Mouse (Mus musculus) midbrain, embryonic 14.5 days (tissue): Measurements from ENCODE around the gene Ahrr. TPM values are rescaled to one million over a fixed set of nuclear protein-coding genes. Genes with fewer than 3 reads are reported as not detected.
A peak's percentile ranks its signal among the peaks of the same experiment; 100 is the strongest.

Source experiments
- ATAC-seq: fragments of 200-750 bp; cut with Nextera tagmentation; 2 replicates; pipeline ENCODE4 v1.8.0; 2017; ENCODE audit warnings: moderate number of reproducible peaks, moderate library complexity; ENCODE audit not compliant: low FRiP score, low TSS enrichment
- DNase-seq: peaks from one replicate; pipeline ENCODE4 v3.0.0-alpha.2; 2015
- H3K27ac ChIP-seq: fragments of 300-500 bp; sonication (generic); replicated peaks from 2 replicates; pipeline ENCODE4 v1.5.1; 2014; ENCODE audit warnings: mild to moderate bottlenecking, low read depth, low read length, moderate library complexity
- H3K27me3 ChIP-seq: fragments of 300-500 bp; sonication (generic); 2 replicates; pipeline ENCODE4 v1.6.1; 2014; ENCODE audit warnings: low read length, control low read depth, mixed read lengths; ENCODE audit not compliant: control insufficient read depth, insufficient read depth
- H3K36me3 ChIP-seq: fragments of 300-500 bp; sonication (generic); 2 replicates; pipeline ENCODE4 v1.6.1; 2014; ENCODE audit warnings: low read length, control low read depth; ENCODE audit not compliant: control insufficient read depth, insufficient read depth
- H3K4me1 ChIP-seq: fragments of 300-500 bp; sonication (generic); 2 replicates; pipeline ENCODE4 v1.6.1; 2014; ENCODE audit warnings: mild to moderate bottlenecking, antibody characterized with exemption, low read length, control low read depth; ENCODE audit not compliant: control insufficient read depth, insufficient read depth
- H3K4me2 ChIP-seq: fragments of 300-500 bp; sonication (generic); 2 replicates; pipeline ENCODE4 v1.6.1; 2014; ENCODE audit warnings: mild to moderate bottlenecking, low read length, moderate library complexity
- H3K4me3 ChIP-seq: fragments of 300-500 bp; sonication (generic); replicated peaks from 2 replicates; pipeline ENCODE4 v1.5.1; 2014; ENCODE audit warnings: low read depth, low read length
- H3K9ac ChIP-seq: fragments of 300-500 bp; sonication (generic); replicated peaks from 2 replicates; pipeline ENCODE4 v1.6.1; 2014; ENCODE audit warnings: mild to moderate bottlenecking, low read length, moderate library complexity
- H3K9me3 ChIP-seq: fragments of 300-500 bp; sonication (generic); 2 replicates; pipeline ENCODE4 v1.6.1; 2016; ENCODE audit warnings: low read length, control low read depth, mixed read lengths; ENCODE audit not compliant: control insufficient read depth
- WGBS: fragments of 180-500 bp; shearing (Covaris S2); extraction: QIAGEN DNeasy Blood & Tissue Kit; methylation state at CpG from one replicate; pipeline ENCODE4 v1.1.7; 2014; 5-methylcytosine and 5-hydroxymethylcytosine counted together
- polyA plus RNA-seq: library from polyadenylated mRNA; unstranded; fragments of >200 nt; fragmentation: Nextera tagmentation; extraction: Ambion mirVana; gene quantifications from 2 replicates; pipeline ENCODE4 v1.2.1, GENCODE M21; 2014

Ahrr gene
- polyA plus RNA-seq, 1 experiment from 2014 or later, result 1.5 TPM

DNA sequence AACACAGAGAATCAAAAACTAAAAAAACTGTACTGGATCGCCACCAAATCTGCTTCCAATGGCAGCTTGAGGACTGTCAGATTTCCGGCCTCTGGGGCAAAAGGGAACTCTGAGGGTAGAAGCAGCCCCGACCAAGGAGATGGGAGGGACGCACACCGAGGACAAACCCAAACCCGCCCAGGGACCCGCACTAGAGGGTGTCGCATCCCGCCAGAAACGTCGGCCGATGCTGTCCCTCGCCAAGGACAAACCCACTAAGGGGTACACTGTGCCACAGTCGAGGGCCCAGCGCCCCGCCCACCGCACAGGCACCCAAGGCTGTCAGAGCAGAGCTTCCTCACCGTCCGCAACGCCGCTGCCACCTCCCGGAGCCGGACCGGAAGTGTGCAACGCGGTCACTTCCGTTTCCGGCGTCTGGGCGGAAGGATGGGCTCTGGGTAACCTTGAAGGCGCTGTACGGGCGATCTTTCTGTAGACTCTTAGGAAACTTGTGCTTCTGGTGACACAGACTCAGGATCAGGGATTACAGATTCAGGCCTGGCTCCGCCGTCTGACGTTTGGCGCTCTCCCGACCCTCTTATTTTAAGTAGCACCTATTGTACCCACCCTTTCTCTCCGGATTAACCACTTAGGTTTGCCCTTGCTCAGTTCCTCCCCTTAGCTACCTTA lies 83.7 kb downstream of the Ahrr start, which contains the start of gene Exoc3:
Exoc3 (minus strand) TSS at position 416 of the 669 bp plus-strand sequence.
- H3K9ac ChIP-seq, result peak within 1 kb of the TSS; percentile 87
- H3K27me3 ChIP-seq, result no peaks in the 10 kb centered on the region
- H3K4me2 ChIP-seq, result peak within 1 kb of the TSS; percentile 95
- peak within 1 kb of the TSS; percentile 77 for H3K4me3 ChIP-seq
- peaks cover 24% of the 10 kb centered on the region for H3K36me3 ChIP-seq
- ATAC-seq (peak; percentile 97), DNase-seq (peak; percentile 95)
- WGBS, result under 1% methylated on average over 39 of the region's 39 CpGs
- H3K4me1 ChIP-seq, result peaks cover 20% of the 10 kb centered on the region
- peak within 1 kb of the TSS; percentile 91 for H3K27ac ChIP-seq
- no peaks in the 10 kb centered on the region for H3K9me3 ChIP-seq

GRCm38 (mm10) chr13:74196451-74196850 lies 95.7 kb downstream of the Ahrr start:
- no peak overlapping the region for H3K4me3 ChIP-seq
- peaks cover 65% of the 10 kb centered on the region for H3K36me3 ChIP-seq
- no peak for DNase-seq
- no peak overlapping the region for H3K27ac ChIP-seq
- no peak overlapping the region for H3K9ac ChIP-seq
- ATAC-seq, result no peak
- no peaks in the 10 kb centered on the region for H3K27me3 ChIP-seq
- H3K4me1 ChIP-seq, result no peaks in the 10 kb centered on the region
- no peaks in the 10 kb centered on the region for H3K9me3 ChIP-seq
- WGBS, result 85% methylated on average over 3 of the region's 3 CpGs
- no peak overlapping the region for H3K4me2 ChIP-seq

DNA sequence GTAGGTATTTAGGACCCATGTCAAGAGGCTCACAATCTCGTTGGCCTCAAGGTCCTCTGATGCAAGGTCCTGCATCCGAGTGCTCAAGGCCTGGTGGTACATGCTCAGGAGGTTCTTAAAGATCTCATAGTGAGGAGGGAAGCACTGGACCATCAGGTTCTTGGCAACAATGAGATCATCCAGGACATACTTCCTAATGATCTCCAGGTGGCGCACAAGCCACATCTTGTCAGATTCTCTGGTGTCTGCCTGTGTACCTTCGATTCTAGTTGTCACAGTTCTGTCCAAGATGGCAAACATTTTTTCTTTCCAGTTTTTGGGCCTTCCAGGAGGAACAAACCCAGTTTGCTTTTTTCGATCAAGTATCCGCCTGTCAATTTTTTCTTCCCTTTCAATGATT lies 99.5 kb downstream of the Ahrr start:
- no peak overlapping the region for H3K27ac ChIP-seq
- H3K4me1 ChIP-seq, result no peaks in the 10 kb centered on the region
- H3K36me3 ChIP-seq, result peaks cover 79% of the 10 kb centered on the region
- no peak for ATAC-seq
- no peak overlapping the region for H3K4me2 ChIP-seq
- H3K9me3 ChIP-seq, result no peaks in the 10 kb centered on the region
- WGBS, result 87% methylated on average over 6 of the region's 6 CpGs
- DNase-seq, result peak; percentile 67
- H3K4me3 ChIP-seq, result no peak overlapping the region
- no peaks in the 10 kb centered on the region for H3K27me3 ChIP-seq
- H3K9ac ChIP-seq, result no peak overlapping the region

GRCm38 (mm10) chr13:74183011-74183695 lies 109.0 kb downstream of the Ahrr start:
- WGBS, result 90% methylated on average over 5 of the region's 5 CpGs

GRCm38 (mm10) chr13:74172036-74172435 lies 120.1 kb downstream of the Ahrr start:
- peaks cover 63% of the 10 kb centered on the region for H3K36me3 ChIP-seq
- H3K27me3 ChIP-seq, result no peaks in the 10 kb centered on the region
- no peak overlapping the region for H3K4me3 ChIP-seq
- ATAC-seq (no peak), DNase-seq (no peak)
- WGBS, result 98% methylated on average over 5 of the region's 5 CpGs
- H3K4me1 ChIP-seq, result no peaks in the 10 kb centered on the region
- no peaks in the 10 kb centered on the region for H3K9me3 ChIP-seq
- H3K9ac ChIP-seq, result no peak overlapping the region
- H3K4me2 ChIP-seq, result no peak overlapping the region
- no peak overlapping the region for H3K27ac ChIP-seq

More at GRCm38 (mm10) chr13:74183011-74183695, 109.0 kb downstream of the Ahrr start:
- Histone ChIP-seq H3K9ac (no peak overlapping the region), H3K4me2 (no peak overlapping the region), H3K9me3 (no peaks in the 10 kb centered on the region), H3K4me1 (no peaks in the 10 kb centered on the region), H3K27me3 (no peaks in the 10 kb centered on the region), H3K36me3 (peaks cover 62% of the 10 kb centered on the region), H3K4me3 (no peak overlapping the region), H3K27ac (no peak overlapping the region)
- ATAC-seq, result no peak
- no peak for DNase-seq

DNA sequence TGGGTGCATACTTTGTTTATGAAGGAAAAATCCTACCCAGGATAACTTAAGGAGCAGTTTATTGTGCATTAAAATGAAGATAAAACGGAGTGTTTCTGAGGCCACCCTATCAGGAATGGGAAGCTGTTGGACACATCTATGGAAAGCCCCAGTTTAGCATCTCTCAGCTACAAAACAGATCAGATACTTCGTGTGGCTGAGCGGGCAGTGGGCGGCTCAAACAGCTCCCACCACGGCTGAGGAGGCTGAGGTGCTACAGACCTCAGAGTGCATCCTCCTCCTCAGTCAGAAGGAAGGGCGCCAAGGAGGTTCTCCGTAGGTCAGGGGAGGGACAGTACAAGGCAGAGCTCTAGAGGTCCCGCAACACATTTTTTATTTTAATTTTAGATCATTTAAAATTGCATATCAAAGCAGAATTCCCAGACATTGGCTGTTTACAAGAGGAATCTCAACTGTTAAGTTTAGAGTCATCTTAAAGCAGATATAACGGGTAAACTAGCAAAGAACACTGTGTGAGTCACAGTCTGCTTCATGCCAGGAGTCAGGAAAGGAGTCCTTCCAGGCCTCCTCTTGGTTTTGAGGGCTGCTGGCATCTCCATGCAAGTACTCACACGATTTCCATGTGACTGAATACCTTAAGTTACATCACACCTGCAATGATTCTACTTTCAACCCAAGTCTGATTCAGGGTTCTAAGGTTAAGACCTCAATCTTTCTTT lies 122.5 kb downstream of the Ahrr start:
- ATAC-seq, result no peak
- H3K9ac ChIP-seq, result no peak overlapping the region
- no peaks in the 10 kb centered on the region for H3K27me3 ChIP-seq
- DNase-seq, result no peak
- H3K4me2 ChIP-seq, result no peak overlapping the region
- H3K9me3 ChIP-seq, result no peaks in the 10 kb centered on the region
- WGBS, result 90% methylated on average over 10 of the region's 10 CpGs
- no peak overlapping the region for H3K27ac ChIP-seq
- no peak overlapping the region for H3K4me3 ChIP-seq
- peaks cover 47% of the 10 kb centered on the region for H3K36me3 ChIP-seq
- no peaks in the 10 kb centered on the region for H3K4me1 ChIP-seq

GRCm38 (mm10) chr13:74167492-74167891 lies 124.6 kb downstream of the Ahrr start:
- Histone ChIP-seq H3K9ac (no peak overlapping the region), H3K4me1 (no peaks in the 10 kb centered on the region), H3K9me3 (no peaks in the 10 kb centered on the region), H3K4me3 (no peak overlapping the region), H3K36me3 (peaks cover 29% of the 10 kb centered on the region), H3K27ac (no peak overlapping the region), H3K4me2 (no peak overlapping the region), H3K27me3 (no peaks in the 10 kb centered on the region)
- ATAC-seq (no peak), DNase-seq (no peak)
- 89% methylated on average over 2 of the region's 2 CpGs for WGBS

- 14% methylated on average over 9 of the region's 9 CpGs for WGBS
- no peak overlapping the region for H3K27ac ChIP-seq
These were observed 125.1 kb downstream of the Ahrr start for GRCm38 (mm10) chr13:74167057-74167413.

More at GRCm38 (mm10) chr13:74167057-74167413, 125.1 kb downstream of the Ahrr start:
- Histone ChIP-seq H3K4me1 (no peaks in the 10 kb centered on the region), H3K27me3 (no peaks in the 10 kb centered on the region), H3K9ac (peak overlapping the region; percentile 57), H3K9me3 (no peaks in the 10 kb centered on the region), H3K4me2 (peak overlapping the region; percentile 70), H3K36me3 (peaks cover 27% of the 10 kb centered on the region), H3K4me3 (peak overlapping the region; percentile 41)
- DNase-seq (no peak), ATAC-seq (peak; percentile 59)
